Mouse (Mus musculus): Measurements from ENCODE around the gene Mmp19. TPM values are rescaled to one million over a fixed set of nuclear protein-coding genes. Genes with fewer than 3 reads are reported as not detected.

Mmp19 gene
- polyA plus RNA-seq, 1 experiment, result 1.8 TPM

- H3K36me3 ChIP-seq (ENCODE audit: control insufficient read depth, insufficient read depth, low read length), result no peaks in the 10 kb centered on the region
- WGBS, result 86% methylated on average over 2 of the region's 2 CpGs
- DNase-seq (ENCODE audit: low read depth in 1 of 2, low spot score in 2 of 2), result no peak
- no peak overlapping the region for H3K4me3 ChIP-seq (ENCODE audit: extremely low read depth, insufficient read depth, insufficient read length)
- H3K27ac ChIP-seq (ENCODE audit: insufficient read depth, low read length), result no peak overlapping the region
- no peak for TF ChIP-seq POLR2A (IDR thresholded peaks at IDR 0.05; ENCODE audit: low read depth, low read length)
- no peak for TF ChIP-seq CTCF (IDR thresholded peaks at IDR 0.05; ENCODE audit: extremely low read depth, insufficient read depth, insufficient read length, insufficient replicate concordance)
- H3K4me1 ChIP-seq (ENCODE audit: control insufficient read depth, insufficient read depth, insufficient read length), result peaks cover 7% of the 10 kb centered on the region; the same call in 1 of the 2 replicates
- no peaks in the 10 kb centered on the region for H3K27me3 ChIP-seq (ENCODE audit: control insufficient read depth, insufficient read depth, low read length)
Measured at GRCm38 (mm10) chr10:128778441-128778840, 12.3 kb upstream of the Mmp19 start.

- WGBS, result 16% methylated on average over 8 of the region's 8 CpGs
- peak in 1 of 2 experiments; percentile 22 for DNase-seq (ENCODE audit: low read depth in 1 of 2, low spot score in 2 of 2)
- Histone ChIP-seq H3K27ac (ENCODE audit: insufficient read depth, low read length) (peak overlapping the region; percentile 82), H3K4me1 (ENCODE audit: control insufficient read depth, insufficient read depth, insufficient read length) (peaks cover 7% of the 10 kb centered on the region; the same call in 1 of the 2 replicates), H3K27me3 (ENCODE audit: control insufficient read depth, insufficient read depth, low read length) (no peaks in the 10 kb centered on the region), H3K4me3 (ENCODE audit: extremely low read depth, insufficient read depth, insufficient read length) (no peak overlapping the region), H3K36me3 (ENCODE audit: control insufficient read depth, insufficient read depth, low read length) (no peaks in the 10 kb centered on the region)
- TF ChIP-seq CTCF (IDR thresholded peaks at IDR 0.05; ENCODE audit: extremely low read depth, insufficient read depth, insufficient read length, insufficient replicate concordance) (no peak), POLR2A (IDR thresholded peaks at IDR 0.05; ENCODE audit: low read depth, low read length) (no peak)
Measured at GRCm38 (mm10) chr10:128779011-128779795, 11.5 kb upstream of the Mmp19 start.

DNA sequence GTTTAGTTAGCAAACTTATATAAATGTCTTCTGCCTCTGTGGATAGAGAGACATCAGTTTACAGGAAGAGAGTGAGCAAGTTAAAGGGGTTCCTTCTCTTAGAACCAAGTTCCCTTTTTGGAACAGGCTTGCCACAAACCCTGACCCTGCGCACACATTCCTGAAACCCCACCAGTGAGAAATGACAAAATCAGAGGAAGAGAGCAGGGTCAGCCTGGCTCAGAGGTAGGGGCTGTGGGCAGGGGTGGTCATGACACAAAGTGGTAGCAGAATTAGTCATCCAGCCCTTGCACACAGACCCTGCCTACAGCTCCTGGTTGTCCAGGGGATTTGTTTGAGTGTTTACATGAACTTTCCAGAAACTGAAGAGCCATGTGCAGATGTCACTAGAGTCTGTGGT, 10.5 kb upstream of the Mmp19 start:
- Histone ChIP-seq H3K4me3 (ENCODE audit: extremely low read depth, insufficient read depth, insufficient read length) (no peak overlapping the region), H3K27me3 (ENCODE audit: control insufficient read depth, insufficient read depth, low read length) (no peaks in the 10 kb centered on the region), H3K27ac (ENCODE audit: insufficient read depth, low read length) (0 out of 2 replicates have a peak overlapping the region, but pooled peaks have one; percentile 9), H3K4me1 (ENCODE audit: control insufficient read depth, insufficient read depth, insufficient read length) (peaks cover 7% of the 10 kb centered on the region; the same call in 1 of the 2 replicates), H3K36me3 (ENCODE audit: control insufficient read depth, insufficient read depth, low read length) (no peaks in the 10 kb centered on the region)
- 35% methylated on average over 1 of the region's 1 CpGs for WGBS
- TF ChIP-seq POLR2A (IDR thresholded peaks at IDR 0.05; ENCODE audit: low read depth, low read length) (no peak), CTCF (IDR thresholded peaks at IDR 0.05; ENCODE audit: extremely low read depth, insufficient read depth, insufficient read length, insufficient replicate concordance) (no peak)
- DNase-seq (ENCODE audit: low read depth in 1 of 2, low spot score in 2 of 2), result no peak

- Histone ChIP-seq H3K27ac (ENCODE audit: insufficient read depth, low read length) (no peak overlapping the region), H3K4me3 (ENCODE audit: extremely low read depth, insufficient read depth, insufficient read length) (no peak overlapping the region), H3K4me1 (ENCODE audit: control insufficient read depth, insufficient read depth, insufficient read length) (no peaks in the 10 kb centered on the region; the same call in 1 of the 2 replicates), H3K27me3 (ENCODE audit: control insufficient read depth, insufficient read depth, low read length) (no peaks in the 10 kb centered on the region), H3K36me3 (ENCODE audit: control insufficient read depth, insufficient read depth, low read length) (no peaks in the 10 kb centered on the region)
- no peak for DNase-seq (ENCODE audit: low read depth in 1 of 2, low spot score in 2 of 2)
- no peak for TF ChIP-seq CTCF (IDR thresholded peaks at IDR 0.05; ENCODE audit: extremely low read depth, insufficient read depth, insufficient read length, insufficient replicate concordance)
- no peak for TF ChIP-seq POLR2A (IDR thresholded peaks at IDR 0.05; ENCODE audit: low read depth, low read length)
Measured at GRCm38 (mm10) chr10:128792041-128792440, 1.3 kb downstream of the Mmp19 start.

- Histone ChIP-seq H3K4me3 (ENCODE audit: extremely low read depth, insufficient read depth, insufficient read length) (no peak overlapping the region), H3K27me3 (ENCODE audit: control insufficient read depth, insufficient read depth, low read length) (no peaks in the 10 kb centered on the region), H3K4me1 (ENCODE audit: control insufficient read depth, insufficient read depth, insufficient read length) (no peaks in the 10 kb centered on the region; the same call in 1 of the 2 replicates), H3K36me3 (ENCODE audit: control insufficient read depth, insufficient read depth, low read length) (no peaks in the 10 kb centered on the region), H3K27ac (ENCODE audit: insufficient read depth, low read length) (no peak overlapping the region)
- DNase-seq (ENCODE audit: low read depth in 1 of 2, low spot score in 2 of 2), result no peak
- 92% methylated on average over 1 of the region's 1 CpGs for WGBS
- no peak for TF ChIP-seq CTCF (IDR thresholded peaks at IDR 0.05; ENCODE audit: extremely low read depth, insufficient read depth, insufficient read length, insufficient replicate concordance)
- TF ChIP-seq POLR2A (IDR thresholded peaks at IDR 0.05; ENCODE audit: low read depth, low read length), result no peak
Measured at GRCm38 (mm10) chr10:128793258-128793657, 2.5 kb downstream of the Mmp19 start.

DNA sequence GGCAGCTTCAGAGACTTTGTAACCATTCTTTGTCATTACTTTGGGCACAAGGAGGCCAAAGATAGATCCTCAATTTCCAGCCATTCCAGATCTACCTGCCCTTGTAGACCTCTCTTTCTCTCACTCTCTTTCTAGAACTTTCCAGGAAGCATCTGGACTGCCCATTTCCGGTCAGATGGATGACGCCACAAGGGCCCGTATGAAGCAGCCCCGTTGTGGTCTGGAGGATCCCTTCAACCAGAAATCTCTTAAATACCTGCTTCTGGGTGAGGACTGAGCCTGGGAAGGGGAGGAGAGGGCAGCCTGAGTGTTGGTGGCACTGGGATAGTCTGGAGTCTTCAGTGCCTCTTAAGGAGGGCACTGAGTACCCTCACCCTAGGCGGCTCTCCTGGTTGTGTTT, 3.7 kb downstream of the Mmp19 start:
- H3K4me1 ChIP-seq (ENCODE audit: control insufficient read depth, insufficient read depth, insufficient read length), result no peaks in the 10 kb centered on the region; the same call in 1 of the 2 replicates
- H3K4me3 ChIP-seq (ENCODE audit: extremely low read depth, insufficient read depth, insufficient read length), result no peak overlapping the region
- no peak overlapping the region for H3K27ac ChIP-seq (ENCODE audit: insufficient read depth, low read length)
- WGBS, result 53% methylated on average over 5 of the region's 5 CpGs
- H3K36me3 ChIP-seq (ENCODE audit: control insufficient read depth, insufficient read depth, low read length), result no peaks in the 10 kb centered on the region
- TF ChIP-seq CTCF (IDR thresholded peaks at IDR 0.05; ENCODE audit: extremely low read depth, insufficient read depth, insufficient read length, insufficient replicate concordance), result no peak
- no peak for TF ChIP-seq POLR2A (IDR thresholded peaks at IDR 0.05; ENCODE audit: low read depth, low read length)
- H3K27me3 ChIP-seq (ENCODE audit: control insufficient read depth, insufficient read depth, low read length), result no peaks in the 10 kb centered on the region
- no peak for DNase-seq (ENCODE audit: low read depth in 1 of 2, low spot score in 2 of 2)

DNA sequence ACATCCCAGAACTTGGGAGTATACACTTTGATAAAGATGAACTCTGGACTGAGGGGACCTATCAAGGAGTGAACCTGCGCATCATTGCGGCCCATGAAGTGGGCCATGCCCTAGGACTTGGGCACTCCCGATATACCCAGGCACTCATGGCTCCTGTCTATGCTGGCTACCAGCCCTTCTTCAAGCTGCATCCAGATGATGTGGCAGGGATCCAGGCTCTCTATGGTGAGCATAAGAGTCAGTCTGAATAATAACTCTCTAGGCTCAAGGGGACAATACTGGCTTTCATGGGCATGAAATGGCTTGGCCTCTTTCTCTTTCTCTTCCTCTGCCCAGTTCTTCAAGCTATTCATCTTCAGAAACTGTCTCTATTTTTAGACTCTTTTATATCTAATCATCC, 4.9 kb downstream of the Mmp19 start:
- H3K27me3 ChIP-seq (ENCODE audit: control insufficient read depth, insufficient read depth, low read length), result no peaks in the 10 kb centered on the region
- 97% methylated on average over 3 of the region's 3 CpGs for WGBS
- TF ChIP-seq CTCF (IDR thresholded peaks at IDR 0.05; ENCODE audit: extremely low read depth, insufficient read depth, insufficient read length, insufficient replicate concordance), result no peak
- no peak overlapping the region for H3K27ac ChIP-seq (ENCODE audit: insufficient read depth, low read length)
- no peak overlapping the region for H3K4me3 ChIP-seq (ENCODE audit: extremely low read depth, insufficient read depth, insufficient read length)
- H3K4me1 ChIP-seq (ENCODE audit: control insufficient read depth, insufficient read depth, insufficient read length), result no peaks in the 10 kb centered on the region; the same call in 1 of the 2 replicates
- H3K36me3 ChIP-seq (ENCODE audit: control insufficient read depth, insufficient read depth, low read length), result no peaks in the 10 kb centered on the region
- no peak for DNase-seq (ENCODE audit: low read depth in 1 of 2, low spot score in 2 of 2)

All from spleen, adult 2 months (tissue).